Mouse (Mus musculus): ENCODE results near the gene Fam213a.
A peak's percentile ranks its signal among the peaks of the same experiment; 100 is the strongest.
"Not testable (repeated sequence)": the region's sequence is repeated elsewhere in the genome, so short reads cannot be mapped to it uniquely, and the experiment has no call there.

The Fam213a gene

DNA sequence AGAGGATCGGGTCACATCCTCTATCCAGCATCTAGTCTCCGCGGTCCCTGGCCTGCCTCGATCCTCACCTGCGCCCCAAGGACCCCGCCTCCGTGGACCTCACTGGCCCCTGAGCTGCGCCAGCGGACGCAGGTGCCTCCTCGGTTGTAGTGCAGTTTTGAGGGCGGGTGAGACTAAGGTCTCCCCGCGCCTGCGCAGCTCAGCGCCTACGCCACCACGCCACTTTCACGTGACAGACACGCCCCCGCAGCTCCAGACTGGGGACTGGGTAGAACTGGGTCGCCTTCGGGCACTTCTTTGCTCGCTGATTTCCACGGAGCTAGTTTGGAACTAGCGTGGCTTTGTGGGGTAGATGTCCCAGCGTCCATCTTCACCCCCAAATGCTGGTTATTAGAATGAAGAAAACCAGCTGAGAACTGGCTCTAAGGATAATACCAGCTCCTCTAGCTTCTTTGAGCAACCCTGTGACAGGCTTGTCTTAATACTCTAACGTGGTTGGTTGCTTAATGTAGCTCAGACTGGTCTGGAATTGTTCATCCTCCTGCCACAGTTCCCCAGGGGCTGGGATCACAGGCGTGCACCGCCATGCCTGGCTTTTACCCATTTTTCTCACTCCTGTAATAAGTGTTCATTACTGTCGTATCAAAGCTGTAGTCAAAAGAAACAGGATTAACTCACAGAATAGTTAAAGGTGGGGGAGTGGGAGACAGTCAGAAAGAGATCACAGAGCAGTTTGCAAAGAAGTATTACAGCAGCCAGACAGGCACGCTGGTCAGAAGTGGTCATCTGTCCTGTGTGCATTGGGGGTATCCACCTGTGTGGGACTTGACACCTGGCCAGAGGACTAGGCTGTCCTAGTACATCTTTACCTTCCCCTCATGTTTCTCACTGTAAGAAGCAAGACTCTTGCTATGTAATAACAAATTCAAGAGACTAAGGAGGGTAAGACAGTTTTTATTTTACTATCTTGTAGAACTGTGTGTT is at the start of gene Fam213a:
TSS of gene Fam213a (minus strand) at position 159 of the 984 bp plus-strand sequence.
- peak; percentile 93 for DNase-seq (ENCODE audit: low spot score)

DNA sequence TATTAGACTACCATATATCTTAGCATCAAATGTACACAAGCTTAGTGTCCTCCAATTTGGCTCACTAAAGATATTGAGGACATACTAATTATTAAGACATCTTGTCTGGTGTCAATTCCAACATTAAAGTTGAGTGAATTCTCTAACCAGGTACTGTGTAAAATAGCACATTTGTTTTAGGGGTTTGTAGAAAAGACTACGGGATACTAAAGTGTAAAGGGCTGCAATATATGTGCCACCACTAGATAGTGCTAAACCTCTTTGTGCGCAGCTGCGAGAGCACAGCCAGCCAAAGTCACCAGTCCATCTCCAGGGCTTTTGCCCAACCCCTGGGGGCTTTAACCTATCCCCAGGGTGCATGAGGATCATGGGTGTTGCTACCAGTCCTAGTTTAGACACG is 39.6 kb upstream of the Fam213a start:
- DNase-seq (ENCODE audit: low spot score), result not testable (repeated sequence)

DNA sequence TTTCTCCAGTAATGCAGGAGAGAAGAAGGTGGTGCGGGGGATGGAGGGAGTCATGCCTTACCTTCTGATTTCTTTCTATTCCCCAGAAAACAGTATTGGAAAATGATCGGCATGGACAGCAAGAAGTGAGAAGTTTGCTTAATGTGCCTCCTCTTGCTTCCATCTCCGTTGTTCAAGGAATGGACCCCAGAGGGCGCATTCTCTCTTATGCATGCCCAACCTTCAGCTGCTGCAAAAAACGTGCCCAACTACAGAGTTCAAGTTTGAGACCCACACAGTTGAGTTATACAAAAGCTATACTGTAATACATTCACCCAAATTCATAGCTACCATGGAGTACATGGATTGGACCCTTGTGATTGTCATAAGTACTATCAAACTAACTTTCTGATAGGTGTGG is 38.9 kb upstream of the Fam213a start:
- peak; percentile 58 for DNase-seq (ENCODE audit: low spot score)

DNA sequence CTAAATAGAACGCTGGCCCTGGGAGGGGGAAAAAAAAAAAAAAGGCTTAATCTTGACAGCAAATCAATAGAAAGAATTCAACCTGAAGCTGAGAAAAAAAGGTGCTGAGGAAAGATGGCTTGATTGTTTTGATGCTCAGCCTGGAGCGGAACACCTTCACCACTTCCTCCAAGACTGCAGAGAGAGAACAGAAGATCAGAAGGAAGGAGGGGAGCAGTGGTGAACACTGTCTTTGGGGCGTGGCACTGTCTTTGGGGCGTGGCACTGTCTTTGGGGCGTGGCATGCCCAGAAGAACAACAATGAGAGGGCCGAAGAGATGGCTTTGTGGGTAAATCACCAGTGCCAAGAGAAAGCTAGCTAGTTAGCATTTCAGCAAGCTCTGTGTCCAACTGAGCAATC is 36.9 kb upstream of the Fam213a start:
- no peak for DNase-seq (ENCODE audit: low spot score)

DNA sequence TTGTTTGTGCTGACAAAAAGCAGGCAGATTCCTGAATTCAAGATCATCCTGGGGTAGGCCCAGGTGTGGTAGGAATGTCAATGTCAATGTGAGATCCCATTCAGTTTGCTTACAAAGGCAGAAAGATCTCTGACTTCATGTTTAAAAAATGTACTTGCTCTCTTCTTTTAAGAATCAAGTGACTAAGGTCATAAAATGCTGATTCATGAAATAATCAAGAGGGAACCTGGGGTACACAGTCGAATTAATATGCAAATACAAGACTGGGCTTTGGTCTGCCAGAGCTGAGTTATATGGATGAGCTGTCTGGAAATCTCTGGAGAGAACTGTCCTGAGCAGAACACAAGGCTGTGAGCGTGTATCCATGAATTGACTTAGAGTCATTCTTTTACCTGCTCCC is 33.8 kb upstream of the Fam213a start:
- DNase-seq (ENCODE audit: low spot score), result no peak

DNA sequence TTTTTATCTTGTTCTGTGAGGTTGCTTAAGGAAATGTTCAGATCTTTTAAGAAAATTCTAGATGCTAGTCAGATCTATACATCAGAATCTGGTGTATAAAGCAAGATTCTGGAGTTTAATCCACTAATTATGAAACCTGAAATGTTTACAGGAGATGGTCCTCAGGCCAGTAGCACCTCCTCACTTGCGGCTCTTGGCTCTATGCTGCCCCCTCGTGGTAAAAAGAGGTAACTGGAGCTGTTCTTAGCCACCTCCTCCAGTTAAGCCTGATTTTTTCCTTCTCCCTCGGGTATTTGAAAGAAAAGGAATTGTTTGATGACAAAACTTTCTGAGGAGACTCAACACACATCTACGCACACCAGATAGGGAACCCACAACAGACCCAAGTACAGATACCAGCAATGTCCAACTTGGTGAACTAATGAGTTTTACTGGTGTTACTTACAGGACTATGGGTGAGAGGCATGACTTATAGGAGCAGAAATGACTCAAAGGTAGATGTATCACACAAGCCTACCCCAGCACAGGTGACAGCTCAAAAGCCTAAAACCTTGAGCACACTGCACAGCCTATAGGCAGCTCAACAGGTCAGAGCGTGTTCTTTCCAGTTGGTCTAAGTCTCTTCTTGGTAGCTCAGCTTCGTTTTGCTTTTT is 21.7 kb upstream of the Fam213a start:
- DNase-seq (ENCODE audit: low spot score), result peak; percentile 75

DNA sequence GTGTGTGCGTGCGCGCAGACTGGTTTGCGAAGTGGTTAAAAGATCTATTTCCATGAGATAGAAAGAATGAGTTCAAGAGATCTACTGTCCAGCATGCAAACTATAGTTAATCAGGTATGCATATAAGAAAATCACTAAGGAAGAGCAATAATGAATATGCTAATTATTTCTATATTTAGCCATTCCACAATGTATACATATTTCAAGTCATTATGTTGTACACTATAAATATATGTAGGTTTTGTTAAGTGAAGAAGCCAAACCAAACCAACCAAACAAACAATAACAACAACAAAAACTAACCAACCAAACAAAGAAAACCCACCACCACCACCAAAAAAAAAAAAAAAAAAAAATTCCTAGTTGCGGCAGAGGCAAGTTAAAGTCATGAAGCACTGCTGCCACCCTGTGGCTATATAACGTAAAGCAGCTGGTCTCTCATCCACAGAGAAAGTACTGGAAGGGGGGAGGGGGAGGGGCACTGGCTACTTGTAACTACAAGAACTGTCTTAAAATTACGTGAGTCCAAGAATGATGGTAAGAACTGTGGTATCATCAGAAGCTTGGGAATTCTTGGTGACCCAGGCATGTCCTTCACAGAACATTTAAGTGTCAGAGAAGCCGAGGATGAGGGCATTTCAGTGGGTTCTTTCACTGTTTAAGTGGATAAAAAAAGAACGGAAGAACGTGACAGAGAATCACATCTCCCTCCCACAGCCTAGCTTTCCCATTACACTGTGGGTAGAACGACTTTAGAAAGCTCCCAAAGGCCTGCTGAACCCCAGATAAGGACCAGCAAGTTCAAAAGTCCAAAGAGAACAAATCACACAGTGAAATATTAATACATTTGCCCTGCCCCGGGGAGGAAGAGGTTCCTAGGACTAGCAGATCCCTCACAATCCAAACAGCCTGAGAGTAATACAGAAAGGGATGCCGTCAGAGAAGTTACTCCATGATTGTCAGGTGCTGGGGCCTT is 19.8 kb upstream of the Fam213a start:
- peak; percentile 91 for DNase-seq (ENCODE audit: low spot score)

DNA sequence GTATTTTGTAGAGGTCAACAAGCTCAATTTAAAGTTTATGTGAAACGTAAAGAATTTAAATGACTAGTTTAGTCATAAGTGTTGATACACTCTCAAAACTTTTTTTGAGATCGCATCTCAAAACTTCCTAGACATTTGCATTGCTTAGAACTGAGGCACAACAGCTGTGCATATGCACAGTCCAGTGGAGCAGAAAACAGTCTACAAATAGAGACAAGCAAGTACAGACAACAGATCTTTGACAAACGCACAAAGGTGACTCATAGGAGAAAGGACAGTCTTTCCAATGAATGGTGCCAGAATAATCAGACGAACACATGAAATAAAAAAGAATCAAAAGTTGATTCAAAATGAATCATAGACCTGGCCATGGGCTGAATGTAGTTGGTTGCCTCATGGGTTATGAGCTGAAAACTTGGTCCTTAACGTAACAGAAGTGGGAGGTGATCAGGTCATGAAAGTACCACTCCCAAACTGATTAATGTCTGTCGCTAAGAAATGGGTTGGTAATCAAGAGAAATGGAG is 17.5 kb upstream of the Fam213a start:
- DNase-seq (ENCODE audit: low spot score), result no peak

DNA sequence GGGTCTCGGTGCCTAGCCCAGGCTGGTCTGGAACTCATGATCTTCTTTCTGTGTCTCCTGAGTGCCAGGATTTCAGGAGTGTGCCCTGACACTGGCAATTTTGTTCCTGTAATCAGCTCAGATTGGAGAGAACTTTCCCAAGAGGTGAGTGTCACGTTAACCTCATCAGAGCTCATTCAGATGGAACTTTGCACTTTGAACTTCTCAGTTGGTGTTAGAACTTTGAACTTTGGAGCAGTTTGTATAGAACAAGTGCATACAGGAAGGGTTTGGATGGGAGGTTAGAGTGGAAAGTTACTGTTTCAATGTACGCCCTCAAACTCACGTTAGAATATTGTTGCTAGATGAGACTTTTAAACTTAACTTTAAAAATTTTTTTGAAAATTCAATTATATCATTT is 15.7 kb upstream of the Fam213a start:
- no peak for DNase-seq (ENCODE audit: low spot score)

DNA sequence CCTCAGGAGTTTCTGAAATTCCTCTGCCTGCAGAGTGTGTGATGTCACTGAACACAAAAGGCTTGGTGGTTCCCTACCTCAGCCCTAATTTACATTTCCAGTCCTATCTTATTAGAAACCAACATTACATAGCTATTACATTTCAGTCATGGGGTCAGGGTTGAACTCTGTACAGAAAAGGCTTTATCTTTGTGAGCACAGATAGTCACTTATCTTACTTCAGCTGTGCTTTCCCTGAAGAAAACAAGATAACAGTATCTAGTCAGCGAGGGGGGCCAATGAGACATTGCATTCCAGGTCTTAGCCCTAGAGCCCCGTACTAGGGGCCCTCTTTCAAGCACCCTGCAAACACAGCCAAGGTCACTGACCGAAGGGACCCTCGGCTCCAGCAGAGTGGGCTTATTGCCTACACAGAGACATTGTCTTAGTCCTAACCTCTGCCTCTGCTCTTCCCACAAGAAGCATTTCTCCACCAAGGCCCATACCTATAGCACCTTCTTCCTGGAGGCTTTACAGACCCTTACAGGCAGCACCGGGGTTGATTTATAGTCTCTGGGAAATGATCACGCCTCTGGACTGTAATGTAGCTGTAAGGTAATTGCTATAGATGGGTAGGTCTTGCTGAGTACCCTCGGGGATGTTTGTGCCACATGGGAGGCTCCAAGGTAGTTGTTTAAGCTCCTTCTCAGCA is 12.2 kb upstream of the Fam213a start:
- no peak for DNase-seq (ENCODE audit: low spot score)

DNA sequence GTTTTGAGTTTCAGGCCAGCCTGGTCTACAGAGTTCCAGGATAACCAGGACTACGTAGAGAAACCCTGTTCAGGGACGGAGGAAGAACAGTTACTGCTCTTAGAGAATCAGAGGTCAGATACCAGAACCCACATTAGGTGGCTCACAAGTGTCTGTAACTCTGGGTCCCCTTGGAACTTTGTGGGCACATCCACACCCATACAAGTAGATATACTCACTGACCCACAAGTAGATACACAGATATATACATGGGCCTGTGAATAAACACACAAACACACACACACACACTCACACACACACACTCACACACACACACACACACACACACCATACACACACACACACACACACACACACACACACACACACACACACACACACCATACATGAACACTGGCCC is 11.5 kb upstream of the Fam213a start:
- no peak for DNase-seq (ENCODE audit: low spot score)

DNA sequence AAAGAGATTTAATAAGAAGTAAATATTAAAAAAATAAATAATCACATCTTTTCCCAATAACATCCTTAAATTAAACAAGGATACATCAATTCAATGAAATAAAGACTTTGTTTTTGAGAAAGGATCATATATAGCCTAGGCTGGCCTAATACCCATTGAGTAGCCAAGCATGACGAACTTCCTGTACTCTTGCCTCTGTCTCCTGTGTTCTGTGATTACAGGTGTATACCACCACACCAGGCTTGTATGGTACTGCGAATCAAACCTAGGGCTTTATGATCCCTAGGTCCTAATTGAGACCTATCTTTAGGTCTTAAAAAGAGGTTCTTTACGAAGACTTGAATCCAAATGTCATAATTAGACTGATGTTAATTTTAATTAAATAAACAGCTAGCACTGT is 7.7 kb upstream of the Fam213a start:
- no peak for DNase-seq (ENCODE audit: low spot score)

DNA sequence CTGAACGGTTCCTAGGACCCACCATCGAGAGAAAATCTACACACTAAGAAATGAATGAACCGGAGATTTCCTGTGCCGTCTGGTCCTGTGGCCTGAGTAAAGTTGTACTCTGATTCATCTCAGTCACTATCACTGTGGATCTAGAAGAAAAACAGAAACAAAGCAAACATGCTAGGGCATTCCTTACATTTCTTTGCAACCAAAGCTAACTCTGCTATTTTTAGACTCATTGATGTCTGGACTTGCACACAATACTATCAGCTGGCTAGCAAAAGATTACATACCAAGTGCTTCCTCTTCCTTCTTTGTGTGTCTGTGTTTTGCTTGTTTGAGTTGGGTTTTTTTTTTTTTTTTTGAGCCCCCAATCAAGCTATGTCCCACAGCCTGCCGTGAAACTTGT is 3.9 kb upstream of the Fam213a start:
- no peak for DNase-seq (ENCODE audit: low spot score)

DNA sequence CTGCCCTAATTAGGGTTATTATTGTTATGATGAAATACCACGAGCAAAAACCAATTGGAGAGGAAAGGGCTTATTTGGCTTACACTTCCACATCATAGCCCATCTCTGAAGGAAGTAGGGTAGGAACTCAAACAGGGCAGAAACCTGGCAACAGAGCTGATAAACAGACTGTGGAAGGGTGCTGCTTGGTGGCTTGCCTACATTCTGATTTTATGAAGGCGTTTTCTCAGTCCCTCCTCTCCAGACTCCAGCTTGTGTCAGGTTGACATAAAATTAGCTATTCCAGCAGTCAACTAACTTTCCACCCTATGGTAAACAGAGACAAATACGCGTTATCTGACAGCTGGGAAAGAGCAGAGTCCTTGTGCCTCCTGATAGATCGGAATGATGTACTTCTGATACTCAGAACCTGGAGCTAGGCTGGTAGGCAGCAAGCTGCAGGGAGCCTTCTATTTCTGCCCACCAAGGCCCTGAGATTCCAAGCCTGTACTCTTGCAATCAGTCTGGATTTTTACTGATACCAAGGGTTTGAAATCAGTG is 1.2 kb upstream of the Fam213a start:
- no peak for DNase-seq (ENCODE audit: low spot score)

DNA sequence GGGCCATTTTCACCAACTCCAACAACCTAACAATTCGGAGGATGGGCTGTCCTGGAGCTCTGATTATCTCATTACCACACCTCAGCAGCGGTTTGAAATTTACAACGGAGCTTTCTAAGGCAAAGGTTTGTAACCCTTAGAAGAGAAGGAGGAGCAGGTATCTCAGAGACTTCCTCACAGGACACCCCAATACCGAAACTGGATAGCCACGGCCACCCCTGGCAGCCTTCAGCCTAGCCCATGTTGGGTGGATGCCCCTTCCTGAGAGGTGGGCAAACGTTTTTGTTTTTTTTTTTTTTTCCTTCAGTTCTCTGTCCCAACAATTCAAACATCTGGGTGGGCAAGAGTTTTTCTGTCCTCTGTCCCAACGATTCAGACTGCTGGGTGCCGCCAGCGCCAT is 445 bp downstream of the Fam213a start:
- no peak for DNase-seq (ENCODE audit: low spot score)

DNA sequence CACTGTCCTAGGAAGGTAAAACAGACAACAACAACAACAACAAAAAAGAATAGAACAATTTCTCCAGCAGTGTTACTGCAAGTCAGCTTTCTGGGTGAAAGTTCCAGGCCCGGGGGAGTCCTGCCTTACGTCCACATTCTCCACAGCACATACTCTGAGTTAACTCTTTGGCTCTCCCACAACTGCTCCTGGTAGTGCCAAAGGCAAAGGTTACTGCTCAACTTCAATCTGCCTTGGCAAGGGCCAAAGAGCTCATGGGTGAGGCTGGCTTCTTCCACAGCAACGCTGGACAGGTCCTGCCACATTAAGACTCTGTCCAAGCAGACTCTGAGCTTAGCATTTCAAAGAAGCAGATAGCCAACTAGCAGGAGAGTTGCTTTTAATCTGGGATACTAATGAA is 1.7 kb downstream of the Fam213a start:
- no peak for DNase-seq (ENCODE audit: low spot score)

DNA sequence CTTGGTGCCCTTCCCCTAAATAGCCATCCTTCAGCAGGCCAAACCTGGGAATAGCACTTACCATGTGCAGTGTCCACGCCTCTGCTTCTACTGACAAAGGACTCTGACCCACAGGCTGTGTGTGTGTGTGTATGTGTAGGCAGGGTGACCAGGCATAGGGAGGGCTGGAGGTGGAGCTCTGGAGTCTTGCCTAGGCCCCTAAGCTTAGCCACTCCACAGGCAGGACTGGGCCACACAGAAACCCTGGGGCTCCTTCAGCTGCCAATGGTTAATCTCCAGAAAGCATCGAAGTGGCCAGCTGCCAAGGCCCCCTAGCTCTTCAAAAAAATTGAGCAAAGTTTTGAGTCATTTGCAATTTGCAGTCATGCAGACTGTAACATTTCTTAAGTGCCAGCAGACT is 5.5 kb downstream of the Fam213a start:
- no peak for DNase-seq (ENCODE audit: low spot score)

DNA sequence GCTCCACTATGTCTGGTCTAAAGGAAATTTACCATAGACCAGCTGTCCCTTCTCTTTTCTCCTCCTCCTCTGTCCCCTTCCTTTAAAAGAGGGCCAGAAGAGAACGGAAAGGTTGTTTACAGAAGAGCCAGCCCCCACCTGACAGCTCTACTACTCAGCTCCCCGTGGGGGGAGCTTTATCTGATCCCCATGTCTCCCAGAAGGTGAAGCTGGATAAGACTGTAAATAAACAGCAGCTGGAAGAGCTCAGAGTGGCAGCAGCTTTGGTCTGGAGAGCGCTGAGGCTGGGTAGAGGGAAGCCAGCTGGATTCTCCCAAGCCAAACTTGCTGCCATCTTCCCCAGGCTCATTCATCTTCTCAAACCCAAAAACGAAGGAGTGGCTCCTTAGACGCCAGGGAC is 5.9 kb downstream of the Fam213a start:
- DNase-seq (ENCODE audit: low spot score), result no peak

DNA sequence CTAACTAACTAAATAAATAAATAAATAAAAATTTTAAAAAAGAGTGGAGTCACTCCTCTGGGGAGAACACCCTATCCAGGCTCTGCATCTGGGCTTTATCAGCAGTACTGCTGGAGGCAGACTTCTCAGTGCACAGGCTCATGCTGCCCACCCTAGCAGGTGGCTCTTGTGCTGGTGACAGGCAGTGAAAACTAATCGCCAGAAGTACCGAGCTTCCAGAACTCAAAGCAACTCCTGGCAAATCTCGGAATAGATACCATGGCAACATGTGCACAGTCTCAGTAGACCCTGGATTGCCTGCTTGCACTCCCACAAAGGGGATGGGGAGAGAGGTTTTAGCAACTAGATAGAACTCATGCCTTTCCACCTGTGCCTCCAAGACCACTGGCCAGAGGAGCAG is 6.7 kb downstream of the Fam213a start:
- DNase-seq (ENCODE audit: low spot score), result peak; percentile 26

DNA sequence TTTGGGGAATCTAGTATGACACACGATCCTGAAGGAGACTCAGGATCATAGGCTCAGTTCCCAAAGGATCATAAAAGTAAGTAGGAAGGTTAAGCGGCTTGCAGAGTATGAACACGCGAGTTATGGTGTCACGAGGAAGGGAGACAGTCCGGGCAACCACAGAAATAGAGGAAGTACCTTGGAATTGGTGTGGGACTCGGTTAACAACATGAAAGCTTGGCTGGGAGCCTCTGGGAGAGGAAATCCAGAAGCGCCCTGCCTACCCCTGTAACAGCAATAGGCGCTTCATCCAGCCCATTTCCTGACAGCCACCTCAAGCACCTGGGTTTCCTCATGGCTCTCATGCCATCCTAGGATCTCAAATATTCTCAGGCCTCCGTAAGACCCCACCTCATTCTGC is 7.3 kb downstream of the Fam213a start:
- DNase-seq (ENCODE audit: low spot score), result peak; percentile 28

DNA sequence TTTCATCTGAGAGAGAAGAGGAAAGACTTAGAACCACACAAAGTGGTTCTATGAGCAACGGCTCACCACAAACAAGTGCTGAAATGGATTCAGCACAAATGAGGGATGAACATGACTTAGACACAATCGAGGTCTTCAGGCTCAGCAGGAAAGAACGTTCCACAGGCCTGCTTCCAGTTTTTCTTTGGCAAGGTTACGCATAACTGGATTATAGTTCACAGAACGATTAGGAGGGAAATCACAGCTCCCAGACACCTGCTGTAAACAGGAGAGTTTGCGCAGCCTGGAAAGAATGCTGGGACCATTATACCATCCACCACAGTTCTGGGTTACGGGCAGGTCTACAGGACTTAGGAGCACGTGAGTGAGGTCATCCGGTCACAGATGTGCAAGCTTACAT is 7.9 kb downstream of the Fam213a start:
- DNase-seq (ENCODE audit: low spot score), result no peak

Measured in testis, postnatal 10 days (tissue).